Mouse (Mus musculus): ENCODE measurements around the gene Gm13420.

- TF ChIP-seq CTCF (IDR thresholded peaks at IDR 0.05; ENCODE audit: extremely low read depth, insufficient read depth, low read length) (no peak), POLR2A (IDR thresholded peaks at IDR 0.05; ENCODE audit: extremely low read depth, insufficient read depth, low read length) (no peak)
Observed at GRCm38 (mm10) chr2:29768901-29769300, 17.4 kb upstream of the Gm13420 start.

Measured in cortical plate, adult 2 months (tissue).